Comparison of ENCODE assay signal across 12 mouse cellular contexts in genomic region chr2:129373307-129373706, GRCm38 (mm10). TPM values are rescaled to one million over a fixed set of nuclear protein-coding genes. Genes with fewer than 3 reads are reported as not detected.
DNase-seq lines count a peak whose midpoint lies in the region; ATAC-seq and TF ChIP-seq lines count a peak whose summit lies in the region.
"Had no signal": no experiment of that assay in that cellular context is flagged by ENCODE, and none has a peak within 500 bp of the region (broad histone marks: within the 10 kb centered on the region; RNA-seq: fewer than 3 reads in every experiment).

No protein-coding gene starts in this region.

- H3K4me2 ChIP-seq in hindbrain, embryonic 16.5 days (ENCODE audit: low read length) = no peak overlapping the region
- H3K4me2 ChIP-seq: limb, embryonic 12.5 days had no signal

- H3K36me3 ChIP-seq in MEL (ENCODE audit: control insufficient read depth in 1 of 2, insufficient read depth in 2 of 2, low read length in 2 of 2) = peaks cover 0 to 18% of the 10 kb centered on the region in 2 experiments; a peak in 2 of 4 replicates
- no peaks in the 10 kb centered on the region for H3K36me3 ChIP-seq in hindbrain, embryonic 16.5 days (ENCODE audit: control insufficient read depth, insufficient read depth, low read length)
- H3K36me3 ChIP-seq: limb, embryonic 12.5 days; midbrain, embryonic 10.5 days had no signal

- TF ChIP-seq RAD21 in MEL (IDR thresholded peaks at IDR 0.05; ENCODE audit: low read depth, low read length) = no peak

- no peak overlapping the region for H3K27ac ChIP-seq in MEL (ENCODE audit: control insufficient read depth, low read depth, low read length)
- H3K27ac ChIP-seq in hindbrain, embryonic 16.5 days (ENCODE audit: low read depth, low read length) = no peak overlapping the region
- H3K27ac ChIP-seq: limb, embryonic 12.5 days; midbrain, embryonic 10.5 days had no signal

- H3K27me3 ChIP-seq in MEL (ENCODE audit: control insufficient read depth in 1 of 2, insufficient read depth in 2 of 2, low read length in 2 of 2) = no peaks in the 10 kb centered on the region
- H3K27me3 ChIP-seq in hindbrain, embryonic 16.5 days (replicated peaks; ENCODE audit: control insufficient read depth, insufficient read depth, low read length) = no peaks in the 10 kb centered on the region
- H3K27me3 ChIP-seq: limb, embryonic 12.5 days had no signal

- H3K79me2 ChIP-seq in MEL (ENCODE audit: control insufficient read depth, insufficient read depth, low read length, poor library complexity) = no peaks in the 10 kb centered on the region

- TF ChIP-seq POLR2A in MEL (IDR thresholded peaks at IDR 0.05; ENCODE audit: control insufficient read depth in 1 of 2, insufficient read depth in 1 of 2, low read depth in 1 of 2, low read length in 2 of 2, poor library complexity in 1 of 2) = no peak

- H3K9ac ChIP-seq in MEL (ENCODE audit: control insufficient read depth, low read depth, low read length, poor library complexity, severe bottlenecking) = no peak overlapping the region
- no peak overlapping the region for H3K9ac ChIP-seq in hindbrain, embryonic 16.5 days (ENCODE audit: low read depth, low read length)
- H3K9ac ChIP-seq: limb, embryonic 12.5 days had no signal

- peaks cover 12 to 20% of the 10 kb centered on the region in 2 experiments for H3K4me1 ChIP-seq in MEL (ENCODE audit: control insufficient read depth in 1 of 2, insufficient read depth in 2 of 2, low read length in 2 of 2)
- H3K4me1 ChIP-seq in hindbrain, embryonic 16.5 days (ENCODE audit: control insufficient read depth, insufficient read depth, low read depth, low read length) = no peaks in the 10 kb centered on the region
- H3K4me1 ChIP-seq: limb, embryonic 12.5 days; midbrain, embryonic 10.5 days had no signal

- H3K4me3 ChIP-seq in MEL (ENCODE audit: control insufficient read depth in 1 of 2, insufficient read depth in 1 of 2, low read depth in 2 of 2, low read length in 2 of 2) = no peak overlapping the region
- no peak overlapping the region for H3K4me3 ChIP-seq in hindbrain, embryonic 16.5 days (ENCODE audit: low read length)
- H3K4me3 ChIP-seq: limb, embryonic 12.5 days; midbrain, embryonic 10.5 days had no signal

- no peak for TF ChIP-seq EP300 in MEL (IDR thresholded peaks at IDR 0.05; ENCODE audit: low read depth in 1 of 2, low read length in 2 of 2)

- 89% methylated on average over 4 of the region's 4 CpGs for WGBS in hindbrain, embryonic 16.5 days

- DNase-seq in kidney, postnatal 36 days = peak; percentile 8 to 9
- no peak for DNase-seq in kidney, postnatal 4 days
- DNase-seq in MEL (ENCODE audit: low read depth, low spot score) = peak; percentile 81
- DNase-seq in natural killer cell, adult 2 months (ENCODE audit: low spot score in 2 of 2) = peak; percentile 22 to 80
- DNase-seq: right cerebral cortex, postnatal 25 days; thymus, adult 2 months had no signal

- ATAC-seq in granulocyte monocyte progenitor cell, adult 5-6 weeks (replicated peaks; ENCODE audit: poor library complexity, severe bottlenecking) = peak; percentile 95
- ATAC-seq in hindbrain, embryonic 16.5 days = no peak
- no peak for ATAC-seq in megakaryocyte-erythroid progenitor cell, adult 5-6 weeks (replicated peaks; ENCODE audit: low FRiP score, low TSS enrichment, poor library complexity, severe bottlenecking)
- ATAC-seq: inflammation-experienced regulatory T-cells, adult 6 months had no signal

- H3K9me3 ChIP-seq in MEL (replicated peaks; ENCODE audit: insufficient read depth, low read length) = no peaks in the 10 kb centered on the region
- H3K9me3 ChIP-seq in hindbrain, embryonic 16.5 days (ENCODE audit: control insufficient read depth, low read length) = no peaks in the 10 kb centered on the region
- H3K9me3 ChIP-seq: limb, embryonic 12.5 days; midbrain, embryonic 10.5 days had no signal

- TF ChIP-seq CTCF in MEL (IDR thresholded peaks at IDR 0.05 in 2 of 3, conservative IDR thresholded peaks at IDR 0.05 in 1 of 3; ENCODE audit: control insufficient read depth in 1 of 3, insufficient read depth in 1 of 3, low read depth in 2 of 3, low read length in 3 of 3, poor library complexity in 1 of 3, severe bottlenecking in 1 of 3) = no peak

TF ChIP-seq in MEL, 35 proteins besides CTCF, POLR2A, EP300 and RAD21:
- TF ChIP-seq TBP (IDR thresholded peaks at IDR 0.05; ENCODE audit: low read depth, low read length) = no peak
- peak; percentile 65 for TF ChIP-seq ETS1 (IDR thresholded peaks at IDR 0.05; ENCODE audit: low read depth, low read length)
- no peak for TF ChIP-seq USF1 (IDR thresholded peaks at IDR 0.05; ENCODE audit: low read depth, low read length)

RNA-seq across cellular contexts. Expression of gene Il1b, which starts 2.4 kb away (rescaled TPM):
- total RNA-seq in MEL (2012; rRNA removed) = 0.12 and 0.20 TPM in 2 replicates
- polyA plus RNA-seq in MEL (2012; ENCODE audit: insufficient read depth in 1 of 2, insufficient read length in 2 of 2, low read depth in 1 of 2, low replicate concordance in 2 of 2, missing spikeins in 1 of 2) = under 1 TPM in 1 of 2 experiments, not detected in 1; 0.26 TPM
- total RNA-seq in granulocyte monocyte progenitor cell, adult 5-6 weeks (2014; fragmentation: Nextera tagmentation) = not detected in 2 replicates
- 0.52 and 4.5 TPM in 2 replicates for total RNA-seq in granulocyte monocyte progenitor cell, adult 5-6 weeks (2017)
- 0.16 TPM in 1 of 2 replicates, not detected in the other for polyA plus RNA-seq in hindbrain, embryonic 16.5 days (2015; fragmentation: Nextera tagmentation; extraction: Ambion mirVana)
- not detected in 2 replicates for total RNA-seq in megakaryocyte-erythroid progenitor cell, adult 5-6 weeks (2014; fragmentation: Nextera tagmentation)
- 0.56 and 4.3 TPM in 2 replicates for total RNA-seq in megakaryocyte-erythroid progenitor cell, adult 5-6 weeks (2017)
- polyA plus RNA-seq: limb, embryonic 12.5 days; midbrain, embryonic 10.5 days had no signal

Comparison
In these comparisons a context has a peak if more than half of its experiments do, and no peak if none do; other contexts are left out.
1. DNase-seq: peak in kidney, postnatal 36 days (2 of 2), MEL (single experiment) and natural killer cell, adult 2 months (2 of 2); none in kidney, postnatal 4 days (0 of 2).